Mouse (Mus musculus) neural tube, embryonic 14.5 days (tissue): ENCODE measurements around the gene Tmem86a. TPM values are rescaled to one million over a fixed set of nuclear protein-coding genes. Genes with fewer than 3 reads are reported as not detected.

Source experiments
- ATAC-seq: fragments of 200-750 bp; cut with Nextera tagmentation; 2 replicates; pipeline ENCODE4 v1.8.0; 2017; ENCODE audit warnings: low read depth, mild to moderate bottlenecking, moderate TSS enrichment, moderate library complexity
- H3K27ac ChIP-seq: fragments of 300-500 bp; sonication (generic); 2 replicates; pipeline ENCODE4 v1.5.1; 2014; ENCODE audit warnings: low read depth, mild to moderate bottlenecking, control low read depth, low read length, moderate library complexity, mixed read lengths
- H3K27me3 ChIP-seq: fragments of 300-500 bp; sonication (generic); 2 replicates; pipeline ENCODE4 v1.6.1; 2014; ENCODE audit warnings: low read length; ENCODE audit not compliant: control insufficient read depth, insufficient read depth
- H3K36me3 ChIP-seq: fragments of 300-500 bp; sonication (generic); 2 replicates; pipeline ENCODE4 v1.6.1; 2014; ENCODE audit warnings: low read length, mixed read lengths; ENCODE audit not compliant: control insufficient read depth, insufficient read depth
- H3K4me1 ChIP-seq: fragments of 300-500 bp; sonication (generic); 2 replicates; pipeline ENCODE4 v1.6.1; 2014; ENCODE audit warnings: low read length; ENCODE audit not compliant: control insufficient read depth, insufficient read depth
- H3K4me2 ChIP-seq: fragments of 300-500 bp; sonication (generic); 2 replicates; pipeline ENCODE4 v1.6.1; 2014; ENCODE audit warnings: mild to moderate bottlenecking, low read depth, low read length, control low read depth
- H3K4me3 ChIP-seq: fragments of 300-500 bp; sonication (generic); 2 replicates; pipeline ENCODE4 v1.5.1; 2014; ENCODE audit warnings: low read depth, low read length, control low read depth, mixed read lengths
- H3K9ac ChIP-seq: fragments of 300-500 bp; sonication (generic); replicated peaks from 2 replicates; pipeline ENCODE4 v1.6.1; 2014; ENCODE audit warnings: low read depth, mild to moderate bottlenecking, control low read depth, low read length, mixed read lengths
- H3K9me3 ChIP-seq: fragments of 300-500 bp; sonication (generic); 2 replicates; pipeline ENCODE4 v1.6.1; 2016; ENCODE audit warnings: low read length; ENCODE audit not compliant: control insufficient read depth
- whole genome bisulfite sequencing: fragments of 180-500 bp; shearing (Covaris S2); extraction: QIAGEN DNeasy Blood & Tissue Kit; methylation state at CpG from one replicate; pipeline ENCODE4 v1.1.7; 2014; 5-methylcytosine and 5-hydroxymethylcytosine counted together
- polyA plus RNA-seq: library from polyadenylated mRNA; unstranded; fragments of >200 nt; fragmentation: Nextera tagmentation; extraction: Ambion mirVana; gene quantifications from 2 replicates; pipeline ENCODE4 v1.2.1, GENCODE M21; 2014

The Tmem86a gene
- polyA plus RNA-seq, 1 experiment from 2014 or later = 15.4 TPM

DNA sequence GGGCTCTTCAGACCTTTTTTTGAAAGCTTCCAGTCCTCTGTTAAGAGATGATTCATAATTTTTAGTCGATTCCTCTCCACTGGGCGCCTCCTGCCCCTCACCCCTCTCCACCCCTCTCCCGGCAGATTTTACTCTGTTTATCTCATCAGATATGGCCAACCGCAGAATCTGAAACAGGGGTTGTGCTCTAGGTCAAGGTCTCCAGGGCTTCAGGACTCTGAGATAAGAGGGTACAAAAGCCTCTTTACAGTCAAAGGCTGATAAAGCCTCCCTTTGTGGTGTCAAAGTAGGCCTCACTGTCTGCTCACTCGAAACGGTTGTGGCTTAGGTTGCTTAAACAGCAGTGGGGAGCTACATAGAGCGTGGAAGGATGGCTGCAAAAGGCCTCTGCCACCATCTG lies 8.9 kb downstream of the Tmem86a start:
- Histone ChIP-seq H3K36me3 (no peaks in the 10 kb centered on the region), H3K4me3 (no peak overlapping the region), H3K27me3 (no peaks in the 10 kb centered on the region), H3K4me1 (no peaks in the 10 kb centered on the region), H3K4me2 (no peak overlapping the region), H3K9me3 (no peaks in the 10 kb centered on the region), H3K9ac (no peak overlapping the region), H3K27ac (no peak overlapping the region)
- WGBS = 90% methylated on average over 7 of the region's 7 CpGs
- no peak for ATAC-seq

DNA sequence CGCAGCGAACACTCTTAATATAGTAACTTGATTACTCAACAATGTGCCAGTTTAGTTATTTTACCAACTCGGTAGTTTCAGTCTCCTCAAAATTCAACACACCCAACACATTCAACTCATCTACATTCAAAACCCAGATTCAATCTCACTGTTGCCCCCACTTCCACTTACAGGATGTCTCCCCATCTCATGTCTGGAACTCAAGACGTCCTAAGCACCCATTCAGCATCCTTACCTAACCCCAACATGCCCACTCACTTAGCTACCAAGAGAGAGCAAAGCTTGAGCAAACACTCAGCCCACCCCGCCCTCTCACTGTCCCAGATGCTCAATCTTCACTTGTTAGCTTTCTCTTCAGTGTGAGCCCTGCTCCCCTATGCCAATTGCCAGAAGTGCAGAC lies 11.2 kb downstream of the Tmem86a start:
- no peaks in the 10 kb centered on the region for H3K27me3 ChIP-seq
- no peaks in the 10 kb centered on the region for H3K9me3 ChIP-seq
- H3K4me2 ChIP-seq = no peak overlapping the region
- 90% methylated on average over 5 of the region's 5 CpGs for WGBS
- H3K36me3 ChIP-seq = no peaks in the 10 kb centered on the region
- H3K27ac ChIP-seq = no peak overlapping the region
- no peaks in the 10 kb centered on the region for H3K4me1 ChIP-seq
- no peak for ATAC-seq
- no peak overlapping the region for H3K9ac ChIP-seq
- H3K4me3 ChIP-seq = no peak overlapping the region

DNA sequence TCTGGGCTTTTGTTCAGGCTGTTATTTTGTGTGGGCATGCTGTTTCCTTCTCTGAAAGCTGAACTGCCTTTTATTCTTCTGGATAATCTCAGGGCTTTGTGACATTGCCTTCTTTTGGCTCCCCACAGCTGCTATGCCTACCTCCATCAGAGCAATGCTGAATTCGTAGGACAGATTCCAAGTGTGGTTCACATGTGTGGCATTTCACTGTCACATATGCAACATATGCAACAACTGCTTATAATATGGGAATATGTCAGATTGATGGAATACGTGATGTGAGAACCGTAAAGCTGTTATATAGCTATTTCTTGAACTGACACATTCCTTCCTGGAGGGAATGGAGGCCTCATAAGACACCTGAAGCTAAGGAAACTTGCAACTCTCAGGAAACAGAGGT lies 16.5 kb downstream of the Tmem86a start:
- Histone ChIP-seq H3K9me3 (no peaks in the 10 kb centered on the region), H3K4me3 (no peak overlapping the region), H3K9ac (no peak overlapping the region), H3K27ac (no peak overlapping the region), H3K4me1 (no peaks in the 10 kb centered on the region), H3K36me3 (no peaks in the 10 kb centered on the region), H3K4me2 (no peak overlapping the region), H3K27me3 (no peaks in the 10 kb centered on the region)
- 90% methylated on average over 3 of the region's 3 CpGs for WGBS
- no peak for ATAC-seq

DNA sequence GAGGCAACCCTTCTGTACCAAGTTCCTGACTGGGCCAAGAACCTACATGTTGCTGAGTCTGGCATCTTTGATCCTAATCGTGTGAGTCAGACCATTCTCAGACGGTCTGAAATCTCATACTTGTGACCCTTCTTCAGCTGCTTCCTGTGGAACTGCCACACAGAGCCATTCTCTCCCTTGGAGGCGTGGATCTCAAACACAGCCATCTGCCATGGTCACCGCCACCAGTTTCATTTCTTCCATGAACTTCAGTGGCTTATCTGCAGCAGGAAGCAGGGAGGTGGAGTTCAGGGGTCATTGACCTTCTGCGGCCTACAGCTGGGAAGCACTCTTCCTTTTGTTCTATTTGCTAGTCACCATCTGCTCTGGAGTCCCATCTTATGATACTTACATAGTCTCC lies 17.5 kb downstream of the Tmem86a start:
- ATAC-seq = no peak
- Histone ChIP-seq H3K27ac (no peak overlapping the region), H3K27me3 (no peaks in the 10 kb centered on the region), H3K36me3 (no peaks in the 10 kb centered on the region), H3K9me3 (no peaks in the 10 kb centered on the region), H3K4me2 (no peak overlapping the region), H3K9ac (no peak overlapping the region), H3K4me3 (no peak overlapping the region), H3K4me1 (no peaks in the 10 kb centered on the region)
- WGBS = 78% methylated on average over 5 of the region's 5 CpGs

DNA sequence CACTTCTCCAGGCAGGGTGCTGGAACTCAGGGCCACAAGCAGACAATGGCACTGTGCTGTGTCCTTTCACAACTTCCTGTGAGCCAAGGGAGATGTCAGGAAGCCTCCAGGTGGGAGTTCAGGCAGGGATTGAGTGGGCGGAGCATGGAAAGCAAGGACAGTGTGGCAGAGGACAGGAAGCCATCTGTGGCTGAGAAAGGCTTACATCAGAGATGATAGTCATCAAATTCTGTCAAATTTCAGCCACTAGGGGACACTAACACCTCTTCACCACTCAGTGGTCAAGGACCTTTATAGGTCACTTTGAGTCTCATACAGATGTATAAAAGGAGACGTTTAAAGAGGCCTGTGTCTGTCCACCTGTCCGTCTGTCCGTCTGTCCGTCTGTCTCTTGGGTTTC lies 22.1 kb downstream of the Tmem86a start:
- Histone ChIP-seq H3K4me2 (no peak overlapping the region), H3K9ac (no peak overlapping the region), H3K36me3 (no peaks in the 10 kb centered on the region), H3K4me1 (no peaks in the 10 kb centered on the region), H3K27me3 (no peaks in the 10 kb centered on the region), H3K9me3 (no peaks in the 10 kb centered on the region), H3K27ac (no peak overlapping the region), H3K4me3 (no peak overlapping the region)
- ATAC-seq = no peak
- WGBS = 79% methylated on average over 5 of the region's 5 CpGs

DNA sequence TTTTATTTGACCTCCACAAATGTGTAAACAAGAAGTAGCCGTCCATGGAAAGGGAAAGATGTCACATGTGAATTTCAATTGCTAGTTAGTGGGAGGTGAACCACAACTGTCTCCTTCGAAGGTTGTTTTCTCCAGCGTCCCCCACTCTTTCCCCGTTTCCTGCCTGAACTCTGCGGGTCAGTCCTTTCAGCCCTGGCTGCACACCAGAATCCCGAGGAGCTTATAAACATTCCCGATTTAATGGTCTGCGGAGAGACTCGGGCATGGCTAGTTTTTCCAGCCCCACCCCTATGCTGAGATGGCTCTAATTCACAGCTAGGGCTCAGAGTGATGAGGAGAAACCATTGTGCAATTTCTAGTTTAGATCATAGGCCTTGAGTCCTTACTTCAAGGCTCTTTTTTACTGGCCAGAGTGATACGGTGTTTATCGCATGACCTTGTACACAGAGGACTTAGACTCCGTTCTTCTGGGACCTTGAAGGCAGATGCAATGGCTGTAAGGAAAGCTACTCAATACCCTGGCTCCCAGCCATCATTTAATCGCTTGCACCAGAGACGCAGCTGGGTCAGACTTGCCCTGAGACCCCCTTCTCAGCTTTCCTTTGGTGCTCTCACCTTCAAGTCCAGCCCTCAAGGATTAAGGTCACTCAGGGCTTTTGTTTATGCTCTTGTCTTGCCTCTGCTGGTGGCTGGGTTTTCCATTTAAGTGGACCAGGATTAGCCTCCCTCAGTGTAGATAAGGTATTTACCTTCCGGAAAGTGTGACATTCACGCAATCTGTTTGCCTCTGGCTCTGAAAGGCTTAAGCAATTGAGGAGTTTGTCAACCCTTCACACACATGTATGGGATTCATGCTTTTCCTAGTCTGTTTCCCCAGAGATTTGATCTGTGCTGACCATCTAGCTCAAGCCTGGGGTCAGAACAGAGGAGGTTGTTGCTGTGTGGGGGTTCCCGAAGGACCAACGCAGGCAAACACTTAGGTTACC lies 23.4 kb downstream of the Tmem86a start:
- 59% methylated on average over 18 of the region's 18 CpGs for WGBS
- H3K36me3 ChIP-seq = no peaks in the 10 kb centered on the region
- H3K4me1 ChIP-seq = no peaks in the 10 kb centered on the region
- H3K27ac ChIP-seq = no peak overlapping the region
- ATAC-seq = no peak
- H3K9ac ChIP-seq = no peak overlapping the region
- H3K9me3 ChIP-seq = no peaks in the 10 kb centered on the region
- H3K27me3 ChIP-seq = no peaks in the 10 kb centered on the region
- H3K4me3 ChIP-seq = no peak overlapping the region
- H3K4me2 ChIP-seq = no peak overlapping the region

DNA sequence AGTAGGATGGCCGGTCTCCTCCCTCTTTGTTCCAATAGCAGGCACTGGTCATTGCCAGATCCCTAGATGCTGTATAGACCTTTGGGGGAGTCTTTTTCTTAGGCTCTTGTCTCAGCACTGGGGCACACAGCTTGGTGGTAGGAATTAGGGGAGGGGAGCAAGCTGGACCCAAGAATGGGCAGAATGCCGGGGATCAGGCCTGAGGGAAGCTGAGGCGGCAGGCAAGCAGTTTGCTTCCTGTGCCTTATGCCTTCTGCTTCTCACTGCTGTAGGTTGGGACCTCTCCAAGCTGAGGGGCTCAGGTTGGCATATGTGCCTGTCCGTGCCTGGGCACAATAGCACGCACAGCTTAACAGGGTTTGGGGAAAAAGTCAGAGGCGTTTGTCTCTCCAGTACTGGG lies 25.8 kb downstream of the Tmem86a start:
- no peak overlapping the region for H3K4me2 ChIP-seq
- ATAC-seq = no peak
- no peaks in the 10 kb centered on the region for H3K4me1 ChIP-seq
- no peak overlapping the region for H3K4me3 ChIP-seq
- H3K9me3 ChIP-seq = no peaks in the 10 kb centered on the region
- WGBS = 89% methylated on average over 6 of the region's 6 CpGs
- no peak overlapping the region for H3K9ac ChIP-seq
- H3K27me3 ChIP-seq = no peaks in the 10 kb centered on the region
- no peak overlapping the region for H3K27ac ChIP-seq
- no peaks in the 10 kb centered on the region for H3K36me3 ChIP-seq

DNA sequence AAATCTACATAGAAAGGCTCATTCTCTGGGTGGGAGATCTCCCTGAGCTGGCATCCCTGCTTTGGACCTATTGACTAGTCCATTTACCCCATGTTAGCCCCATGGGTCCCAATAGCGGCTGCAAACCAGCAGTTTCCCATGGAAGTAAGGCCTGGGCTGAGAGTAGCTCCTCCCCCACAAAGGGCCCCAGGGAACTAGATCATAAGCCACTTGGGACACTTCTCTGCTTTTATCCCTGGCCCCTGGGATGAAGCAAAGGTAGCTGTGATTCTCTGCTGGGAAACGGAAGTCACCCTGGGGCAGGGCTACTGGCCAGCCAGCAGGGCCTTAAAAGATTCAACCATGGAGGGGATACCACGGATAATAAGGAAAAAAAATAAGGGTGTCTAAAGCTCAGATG lies 26.3 kb downstream of the Tmem86a start:
- no peak overlapping the region for H3K4me2 ChIP-seq
- no peaks in the 10 kb centered on the region for H3K36me3 ChIP-seq
- no peak overlapping the region for H3K27ac ChIP-seq
- no peaks in the 10 kb centered on the region for H3K27me3 ChIP-seq
- WGBS = 73% methylated on average over 3 of the region's 3 CpGs
- no peaks in the 10 kb centered on the region for H3K4me1 ChIP-seq
- no peak overlapping the region for H3K4me3 ChIP-seq
- no peak overlapping the region for H3K9ac ChIP-seq
- H3K9me3 ChIP-seq = no peaks in the 10 kb centered on the region
- ATAC-seq = no peak

DNA sequence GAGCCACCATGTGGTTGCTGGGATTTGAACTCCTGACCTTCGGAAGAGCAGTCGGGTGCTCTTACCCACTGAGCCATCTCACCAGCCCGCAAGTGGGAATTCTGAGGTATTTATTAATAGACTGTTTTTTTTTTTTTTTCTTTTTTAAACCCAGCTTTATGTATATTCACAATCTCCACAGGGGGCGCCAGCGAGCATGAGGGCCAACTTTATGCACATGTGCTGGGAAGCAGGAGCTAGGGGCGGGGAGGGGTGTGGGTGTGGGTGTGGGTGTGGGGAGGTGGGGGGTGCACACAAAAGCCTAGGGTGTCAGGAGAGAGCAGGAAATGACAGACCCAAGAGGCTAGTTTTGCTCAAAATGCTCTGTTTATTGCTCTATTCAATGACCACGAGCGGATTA lies 27.1 kb downstream of the Tmem86a start:
- Histone ChIP-seq H3K9me3 (no peaks in the 10 kb centered on the region), H3K4me2 (no peak overlapping the region), H3K27me3 (no peaks in the 10 kb centered on the region), H3K4me3 (no peak overlapping the region), H3K36me3 (no peaks in the 10 kb centered on the region; the same call in 1 of the 2 replicates), H3K4me1 (no peaks in the 10 kb centered on the region), H3K9ac (no peak overlapping the region), H3K27ac (no peak overlapping the region)
- WGBS = 80% methylated on average over 8 of the region's 8 CpGs
- no peak for ATAC-seq
